Mouse (Mus musculus) thymus, postnatal 14 days (tissue): ENCODE measurements around the gene Cab39.
"Not testable (repeated sequence)": the region's sequence is repeated elsewhere in the genome, so short reads cannot be mapped to it uniquely, and the experiment has no call there.

ENCODE experiments used
- DNase-seq: peaks from one replicate; pipeline ENCODE4 v3.0.0; 2021

The Cab39 gene

DNA sequence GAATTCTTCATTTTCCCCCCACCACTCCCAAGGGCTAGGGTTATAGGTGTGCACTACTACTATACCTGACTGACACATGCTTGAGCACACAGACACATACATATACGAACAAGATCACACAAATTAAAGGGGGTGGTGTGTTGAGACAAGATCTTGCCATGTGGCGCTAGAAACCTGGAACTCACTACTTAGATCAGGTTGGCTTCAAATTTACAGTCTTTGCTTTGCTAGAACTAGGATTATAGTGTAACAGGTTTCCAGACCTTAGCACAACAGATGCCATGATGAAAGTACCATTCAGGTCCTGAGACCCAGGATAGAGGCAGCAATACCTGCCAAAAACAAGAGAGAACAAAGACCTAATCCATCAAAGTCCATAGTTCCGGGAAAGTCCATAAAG is 1.8 kb upstream of the Cab39 start:
- DNase-seq, result no peak

DNA sequence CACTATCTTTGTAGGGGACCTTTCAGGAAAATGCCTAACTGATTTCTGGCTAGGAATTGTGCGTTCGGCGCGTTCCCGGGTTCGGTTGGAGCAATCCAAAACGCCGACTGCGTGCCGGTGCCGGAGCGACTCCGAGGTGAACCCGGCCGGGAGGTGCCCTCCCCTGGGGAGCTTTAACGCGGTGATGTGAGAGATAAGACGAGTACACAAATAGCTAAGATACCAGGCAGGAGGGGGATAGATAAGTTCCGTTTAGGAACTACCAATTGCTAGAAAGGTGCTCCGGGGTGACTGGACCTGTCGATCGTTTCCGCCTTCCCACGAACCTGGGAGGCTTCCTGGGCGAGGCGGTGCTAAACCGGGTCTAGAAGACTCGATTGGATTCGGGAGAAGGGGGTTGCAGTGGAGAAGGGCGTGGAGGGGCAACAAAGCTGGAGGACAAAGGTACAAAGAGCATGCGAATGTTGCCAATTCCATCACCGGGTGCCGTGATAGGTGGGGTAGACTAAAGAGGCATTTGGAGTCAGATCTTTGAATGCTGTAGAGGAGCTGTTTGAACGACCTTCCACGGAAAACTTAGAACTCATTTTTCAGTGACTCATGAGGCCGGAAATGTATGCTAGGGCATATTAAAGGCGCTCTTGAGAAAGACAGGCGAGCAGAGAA is 998 bp downstream of the Cab39 start:
- DNase-seq, result peak; percentile 56

DNA sequence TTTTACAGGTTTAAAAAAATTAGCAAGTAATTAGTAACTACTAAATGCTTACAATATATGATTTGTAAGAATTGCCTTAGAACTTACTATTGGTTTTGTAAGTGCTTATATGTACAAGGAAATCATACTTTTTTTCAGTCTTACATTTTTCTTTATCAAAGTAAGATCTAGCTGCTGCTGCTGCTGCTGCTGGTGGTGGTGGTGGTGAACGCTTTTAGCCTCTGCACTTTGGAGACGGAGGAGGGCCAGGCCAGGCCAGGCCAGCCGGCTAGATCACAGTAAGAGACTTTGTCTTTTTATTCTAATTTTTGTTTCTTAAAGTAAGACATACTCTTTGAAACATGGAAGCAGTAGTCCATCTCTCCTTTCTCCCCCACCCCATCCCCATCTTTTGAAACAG is 2.0 kb downstream of the Cab39 start:
- no peak for DNase-seq

DNA sequence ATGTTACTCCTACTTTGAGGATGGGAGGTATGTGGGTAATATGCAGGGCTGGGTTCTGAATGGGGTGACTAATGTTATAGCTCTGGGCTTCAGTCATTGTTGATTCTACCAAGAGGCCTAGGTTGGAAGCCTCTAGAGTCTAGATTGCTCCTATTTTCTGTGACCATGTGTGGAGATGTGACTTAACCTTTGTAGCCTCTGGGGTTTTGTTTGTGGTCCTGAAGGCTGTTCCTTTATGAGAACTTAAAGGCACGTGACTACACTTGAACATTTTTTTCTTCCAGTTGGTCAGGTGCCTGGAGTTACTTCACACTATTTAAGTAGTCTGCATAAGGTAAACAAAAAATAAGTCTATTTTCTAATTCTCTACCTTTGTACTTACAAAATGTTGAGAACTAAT is 6.5 kb downstream of the Cab39 start:
- DNase-seq, result no peak

DNA sequence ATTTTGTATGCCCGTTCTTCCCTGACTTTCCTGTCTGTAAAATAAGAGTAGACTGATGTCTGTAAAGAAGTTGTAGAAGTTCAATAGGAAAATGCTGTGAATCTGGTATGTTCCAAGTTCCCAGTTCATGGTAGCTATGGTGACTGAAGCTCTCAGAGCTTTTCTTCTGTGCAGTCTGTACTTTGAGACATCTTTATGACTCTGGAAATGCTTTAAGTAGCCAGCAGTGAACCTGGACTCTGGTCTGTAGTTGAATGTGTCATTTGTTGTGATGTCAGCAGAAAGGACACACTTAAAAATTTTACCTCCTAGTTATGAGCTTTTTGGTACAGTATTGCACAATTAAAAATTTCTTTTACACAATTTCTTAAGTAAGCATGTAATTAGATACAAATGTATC is 9.3 kb downstream of the Cab39 start:
- no peak for DNase-seq

DNA sequence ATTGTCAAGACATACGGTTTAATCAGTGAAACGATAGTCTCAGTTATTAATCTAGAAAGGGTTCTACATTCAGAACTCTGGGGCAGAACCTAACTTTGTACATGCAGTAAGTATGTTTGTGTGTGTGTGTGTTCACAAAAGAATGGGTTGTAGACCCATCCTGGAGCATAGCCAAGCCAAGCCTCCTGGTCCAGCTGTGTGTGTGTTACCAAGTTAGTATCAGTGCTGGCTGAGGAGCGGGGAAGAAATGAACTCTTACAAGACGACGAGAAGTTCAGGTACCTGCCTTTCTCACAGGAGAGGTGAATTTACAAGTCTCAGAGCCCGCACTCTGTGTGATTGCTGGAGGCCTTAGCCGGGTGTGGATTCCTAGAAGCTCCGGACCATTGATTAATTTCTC is 11.3 kb downstream of the Cab39 start:
- no peak for DNase-seq

DNA sequence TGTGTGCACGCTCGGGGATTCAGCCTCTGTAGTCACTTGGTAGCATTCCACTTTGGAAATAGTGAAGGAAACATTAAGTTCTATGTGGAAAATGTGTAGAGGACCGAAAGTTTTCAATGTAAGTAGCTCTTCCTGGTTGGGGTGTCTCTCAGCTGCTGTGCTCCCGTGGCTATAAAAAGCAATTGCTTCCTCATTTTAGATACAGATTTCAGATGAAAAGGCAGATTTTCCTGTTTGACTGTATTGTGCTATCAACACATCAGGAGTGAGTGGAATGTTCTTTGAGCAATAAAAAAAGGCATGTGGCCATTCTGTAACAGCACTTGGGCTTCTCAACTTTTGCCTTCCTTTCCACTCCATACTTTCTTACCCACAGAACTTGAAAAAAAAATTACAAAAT is 16.0 kb downstream of the Cab39 start:
- no peak for DNase-seq

DNA sequence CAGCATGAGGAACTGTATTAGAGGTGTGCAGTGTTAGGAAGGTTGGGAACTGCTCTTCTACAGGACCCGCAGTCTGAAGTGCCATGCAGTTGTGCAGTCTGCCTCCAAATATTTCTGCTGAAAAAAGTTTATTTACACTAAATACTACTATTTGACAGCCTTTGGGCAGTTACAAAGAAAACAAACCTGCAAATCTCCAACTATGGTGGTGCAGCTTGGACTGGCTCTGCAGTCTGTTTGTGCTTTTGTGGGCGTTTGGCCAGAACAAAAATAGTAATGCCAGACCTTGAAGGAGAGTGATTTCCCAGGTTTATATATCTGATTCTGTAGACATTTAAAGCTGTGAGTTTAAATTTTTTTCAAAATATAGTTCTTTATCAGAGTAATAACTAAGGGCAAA is 17.1 kb downstream of the Cab39 start:
- DNase-seq, result no peak

DNA sequence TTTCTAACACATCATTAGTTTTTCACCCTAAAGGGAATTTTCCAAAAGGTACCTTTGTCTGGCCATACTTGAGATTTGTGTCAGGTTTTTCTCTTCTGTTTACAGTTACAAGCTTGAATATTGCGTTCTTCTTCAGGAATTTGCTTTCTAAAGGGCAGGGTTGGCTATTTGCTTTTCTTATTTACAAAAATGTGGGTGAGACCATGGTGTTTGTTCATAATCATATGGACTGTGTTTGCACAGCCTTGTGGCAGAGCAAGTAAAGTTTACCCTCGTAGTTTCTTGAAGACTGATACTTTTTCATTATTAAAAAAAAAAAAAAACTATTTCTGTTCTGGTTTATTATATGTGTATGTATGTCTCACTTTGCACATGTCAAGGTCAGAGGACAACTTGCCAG is 17.5 kb downstream of the Cab39 start:
- no peak for DNase-seq

DNA sequence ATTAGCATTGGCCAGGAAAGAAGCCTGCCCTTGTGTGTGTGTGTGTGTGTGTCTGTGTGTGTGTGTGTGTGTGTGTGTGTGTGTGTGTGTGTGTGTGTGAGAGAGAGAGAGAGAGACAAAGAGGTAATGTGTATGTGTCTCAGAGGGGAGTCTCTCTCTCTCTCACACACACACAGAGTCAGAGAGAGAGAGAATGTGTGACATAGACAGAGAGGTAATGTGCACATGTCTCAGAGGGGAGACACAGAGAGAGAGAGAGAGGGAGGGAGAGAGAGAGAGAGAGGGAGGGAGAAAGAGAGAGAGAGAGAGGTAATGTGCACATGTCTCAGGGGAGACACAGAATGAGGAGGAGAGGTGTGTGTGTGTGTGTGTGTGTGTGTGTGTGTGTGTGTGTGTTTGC is 21.0 kb downstream of the Cab39 start:
- DNase-seq, result not testable (repeated sequence)

DNA sequence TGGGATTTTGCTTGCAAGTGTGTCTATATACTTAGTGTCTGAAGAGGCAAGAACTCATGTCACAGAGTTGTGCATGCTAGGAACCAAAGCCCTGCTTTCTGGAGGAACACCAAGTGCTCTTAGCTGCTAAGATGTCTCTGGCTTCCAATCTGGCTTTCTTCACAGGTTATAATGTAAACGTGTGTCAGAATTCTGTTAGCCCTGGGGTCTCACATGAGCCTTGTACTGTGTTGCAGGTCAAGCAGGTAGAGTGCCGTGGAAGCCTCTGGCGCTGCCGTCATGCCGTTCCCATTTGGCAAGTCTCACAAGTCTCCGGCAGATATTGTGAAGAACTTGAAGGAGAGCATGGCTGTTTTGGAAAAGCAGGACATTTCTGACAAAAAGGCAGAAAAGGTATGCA is 24.9 kb downstream of the Cab39 start:
- DNase-seq, result no peak

DNA sequence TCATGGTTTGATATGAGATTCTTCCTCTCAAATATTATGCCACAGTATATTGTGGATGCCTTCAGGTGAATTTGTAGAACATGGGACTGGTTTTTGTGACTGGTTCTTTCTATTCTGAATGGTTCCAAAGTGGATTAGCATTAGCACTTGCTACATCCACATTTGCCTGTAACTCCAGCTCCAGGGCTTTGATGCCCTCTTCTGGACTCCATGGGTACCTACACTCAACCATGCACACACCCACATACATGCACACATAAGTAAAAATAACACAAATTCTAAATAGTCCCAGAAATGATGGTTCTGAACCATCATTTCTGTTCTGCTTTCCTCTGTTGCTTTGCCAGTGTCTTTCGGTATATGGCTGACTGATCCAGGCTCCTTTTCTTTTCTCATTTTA is 26.5 kb downstream of the Cab39 start:
- no peak for DNase-seq

DNA sequence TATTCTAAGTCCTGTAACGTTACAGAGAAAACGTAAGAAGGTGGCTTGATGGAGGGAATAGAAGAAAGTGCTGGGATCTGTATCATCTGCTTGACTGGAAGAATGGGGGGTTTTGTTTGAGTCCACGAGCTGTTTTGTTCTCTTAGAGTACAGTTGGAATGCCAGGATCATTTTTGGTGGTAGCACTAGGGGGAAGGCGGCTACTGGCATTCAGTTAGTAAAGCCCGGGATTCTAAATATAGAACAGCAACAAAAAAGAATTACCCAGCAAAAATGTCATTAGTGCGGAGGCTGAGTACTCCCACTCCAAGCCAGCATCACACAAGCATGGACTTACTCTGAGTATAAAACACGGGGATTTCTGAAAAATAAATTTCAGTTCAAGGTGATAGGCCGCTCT is 29.0 kb downstream of the Cab39 start:
- DNase-seq, result no peak

DNA sequence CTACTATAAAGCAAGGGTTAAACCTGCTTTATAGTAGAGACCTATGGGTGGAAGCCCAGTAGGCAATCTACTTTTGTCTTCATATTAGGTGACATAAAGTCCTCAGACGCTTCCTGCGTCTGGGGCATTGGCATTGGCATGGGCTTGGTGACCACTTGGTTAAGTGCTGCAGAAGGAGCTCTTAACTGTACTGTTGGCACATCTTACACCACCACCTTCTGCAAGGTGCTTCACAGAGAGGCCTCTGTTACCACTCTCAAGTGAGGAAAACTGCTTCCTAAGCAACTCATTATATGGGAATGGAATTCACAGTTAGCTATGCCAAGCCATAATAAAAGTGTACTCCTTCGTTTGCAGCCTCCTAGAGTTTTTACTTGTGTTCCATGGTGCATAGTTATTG is 31.7 kb downstream of the Cab39 start:
- no peak for DNase-seq

DNA sequence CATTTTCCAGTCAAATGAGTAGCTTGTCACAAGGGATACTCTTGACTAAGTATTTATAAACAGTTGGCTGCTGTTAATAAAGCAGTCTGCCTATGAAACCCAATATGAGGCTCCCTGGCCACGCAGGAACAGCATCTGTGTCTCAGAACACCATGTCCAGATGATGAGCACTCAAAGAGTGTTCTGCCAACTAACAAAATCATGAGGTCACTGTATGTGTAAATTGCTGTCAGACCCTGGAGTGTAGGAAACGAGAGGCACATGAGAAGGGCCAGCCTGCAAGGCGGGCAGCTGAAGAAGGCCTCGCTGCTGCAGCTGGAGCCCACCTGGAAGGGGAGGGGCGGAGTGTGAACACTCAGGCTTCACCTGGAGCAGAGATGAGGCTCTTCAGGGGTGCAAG is 33.9 kb downstream of the Cab39 start:
- no peak for DNase-seq

DNA sequence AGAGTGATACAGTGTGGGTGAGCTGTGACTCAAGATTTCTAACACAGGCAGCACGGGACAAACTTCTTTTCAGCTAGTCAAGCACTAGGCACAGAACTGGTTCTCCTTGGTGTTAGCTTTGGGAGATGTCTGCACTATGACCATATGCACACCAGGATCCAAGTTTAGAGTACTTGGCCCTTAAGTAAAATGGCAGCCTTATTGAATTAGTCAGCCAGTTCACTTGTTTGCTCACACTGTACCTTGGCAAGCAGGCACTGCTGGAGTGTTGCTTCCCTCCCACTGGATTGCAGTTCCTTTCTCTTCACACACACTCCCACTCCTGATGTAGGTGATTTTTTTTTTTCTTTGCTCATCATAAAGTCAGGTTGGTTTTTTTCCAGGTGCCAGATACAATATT is 35.8 kb downstream of the Cab39 start:
- no peak for DNase-seq

DNA sequence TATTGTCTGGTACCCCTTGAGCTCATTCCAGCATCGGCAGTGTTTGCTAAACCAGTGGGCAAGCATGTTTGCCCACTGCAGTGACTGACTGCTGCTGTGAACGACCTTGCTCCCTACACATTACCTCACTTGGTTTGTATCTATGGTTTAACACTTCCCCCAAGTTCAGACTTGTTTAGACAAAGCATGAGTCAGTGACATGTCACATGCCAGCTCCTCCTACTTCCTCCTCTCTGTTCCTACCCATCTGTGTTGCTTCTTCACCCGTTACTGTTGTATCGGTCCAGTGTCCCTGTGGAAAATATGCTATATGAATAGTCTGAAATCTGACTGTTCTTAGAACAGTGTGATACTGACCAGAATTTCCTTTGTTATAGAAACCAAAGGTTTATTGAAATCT is 44.8 kb downstream of the Cab39 start:
- no peak for DNase-seq

DNA sequence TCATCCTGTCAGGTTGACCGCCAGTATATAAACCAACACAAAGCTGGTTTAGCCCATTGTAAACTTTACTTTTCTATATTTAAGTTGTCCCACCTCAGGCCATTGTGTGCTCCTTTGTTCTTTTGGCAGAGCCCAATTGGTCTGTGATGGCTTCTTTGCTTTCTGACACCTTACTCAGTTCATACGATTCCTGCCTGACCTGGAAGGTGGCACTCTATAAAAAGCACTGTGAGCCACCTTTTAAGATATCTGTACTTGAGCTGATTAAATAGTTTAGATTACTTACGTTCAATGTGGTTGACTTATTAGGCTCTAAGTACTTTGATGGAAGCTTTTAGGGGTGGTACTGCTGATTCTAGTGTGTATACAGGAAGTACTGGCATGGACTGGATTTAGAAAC is 46.1 kb downstream of the Cab39 start:
- no peak for DNase-seq

DNA sequence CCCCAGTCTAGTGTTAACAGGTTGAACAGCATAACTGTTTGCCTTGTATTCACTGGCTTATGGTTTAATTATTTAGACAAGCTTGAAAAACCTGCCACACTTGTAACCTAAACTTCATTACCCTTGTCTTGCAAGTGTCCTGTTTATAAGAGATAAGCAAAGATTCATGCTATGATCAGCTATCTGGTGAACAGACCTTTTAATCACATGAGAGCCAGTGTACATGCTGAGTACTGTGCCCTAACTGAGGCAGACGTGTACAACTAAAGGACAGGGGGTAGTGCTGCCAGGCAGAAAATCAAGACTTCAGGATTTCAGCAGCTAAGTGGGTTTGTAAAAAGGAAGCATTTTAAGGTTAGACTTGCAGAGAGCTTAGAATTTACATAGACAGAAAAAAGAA is 46.5 kb downstream of the Cab39 start:
- DNase-seq, result no peak

DNA sequence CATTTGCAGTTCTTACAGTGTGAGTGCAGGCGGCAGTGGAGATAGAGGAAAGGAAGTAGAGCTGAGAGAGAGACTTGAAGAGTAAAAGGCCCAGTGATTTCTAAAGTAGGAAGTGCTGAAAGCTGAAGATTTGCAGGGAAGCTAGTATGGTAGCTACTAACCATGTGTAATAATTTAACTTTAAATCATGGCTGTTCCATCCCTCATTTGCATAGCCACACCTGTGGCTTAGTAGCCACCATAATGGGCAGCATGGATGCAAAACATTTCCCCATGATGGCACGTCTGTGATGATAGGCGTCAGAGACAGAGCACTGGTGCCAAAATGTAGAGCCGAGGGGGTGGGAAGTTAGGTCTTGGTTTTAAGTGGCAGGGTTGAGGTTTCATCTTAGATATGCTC is 47.2 kb downstream of the Cab39 start:
- DNase-seq, result no peak

DNA sequence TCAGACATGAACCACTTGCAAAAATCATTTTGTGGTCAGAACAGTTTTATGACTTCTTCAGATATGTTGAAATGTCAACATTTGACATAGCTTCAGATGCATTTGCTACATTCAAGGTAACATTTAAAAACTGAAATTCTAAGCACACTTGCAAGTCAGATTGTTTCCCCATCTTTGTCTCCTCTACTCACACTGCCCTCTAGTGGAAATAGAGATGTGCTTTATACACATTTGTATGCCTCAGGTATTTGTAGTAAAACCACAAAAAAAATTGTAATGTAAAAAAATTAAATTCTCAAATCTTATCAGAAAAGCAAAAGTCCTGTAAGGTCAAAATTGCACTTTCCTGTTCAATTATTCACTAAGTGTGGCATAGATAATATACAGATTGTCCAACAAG is 49.0 kb downstream of the Cab39 start:
- DNase-seq, result no peak

DNA sequence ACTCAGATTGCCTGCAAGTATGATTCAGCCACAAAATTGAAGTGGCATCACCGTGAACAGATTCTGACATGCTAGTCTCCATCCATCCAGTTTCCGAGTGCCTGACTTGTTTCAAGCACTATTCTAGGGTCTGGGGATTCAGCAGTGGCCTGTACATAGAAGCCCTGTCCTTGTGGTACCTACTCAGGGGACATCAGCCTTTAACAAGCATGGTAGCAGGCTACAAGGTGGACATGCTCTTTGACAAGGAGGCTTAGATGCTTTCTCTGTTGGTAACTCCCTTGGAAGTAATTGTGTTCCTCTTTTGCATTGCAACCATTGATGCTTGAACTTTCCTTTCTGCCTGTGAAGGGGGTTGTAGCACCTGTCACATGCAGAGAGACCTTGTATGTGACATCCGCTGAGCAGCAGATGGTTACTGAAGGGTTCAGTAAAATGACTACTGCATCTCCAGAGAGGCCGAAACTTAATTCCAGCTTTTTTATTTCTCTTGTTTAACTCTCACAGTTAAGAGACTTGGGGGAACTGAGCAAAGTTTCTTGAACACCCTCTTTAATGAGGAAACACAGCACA is 50.1 kb downstream of the Cab39 start:
- DNase-seq, result no peak

DNA sequence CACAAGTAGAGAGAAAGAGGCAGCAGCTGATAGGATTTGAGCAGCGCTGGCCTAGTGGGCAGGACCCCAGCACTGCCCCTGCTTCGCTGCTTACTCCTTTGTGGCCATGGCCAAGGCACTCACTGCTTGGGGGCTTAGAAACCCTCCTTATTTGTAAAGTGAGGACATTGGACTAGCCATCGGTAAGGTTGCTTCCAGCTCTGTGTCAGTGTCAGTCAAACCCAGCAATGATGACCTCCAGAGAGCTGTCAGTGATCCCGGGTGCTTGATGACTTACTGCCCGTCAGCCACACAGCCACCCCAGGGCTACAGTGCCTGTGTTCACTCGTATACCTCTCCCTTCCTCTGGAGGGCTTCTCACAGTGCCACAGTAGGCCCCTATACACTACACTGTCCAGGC is 51.7 kb downstream of the Cab39 start:
- DNase-seq, result no peak

DNA sequence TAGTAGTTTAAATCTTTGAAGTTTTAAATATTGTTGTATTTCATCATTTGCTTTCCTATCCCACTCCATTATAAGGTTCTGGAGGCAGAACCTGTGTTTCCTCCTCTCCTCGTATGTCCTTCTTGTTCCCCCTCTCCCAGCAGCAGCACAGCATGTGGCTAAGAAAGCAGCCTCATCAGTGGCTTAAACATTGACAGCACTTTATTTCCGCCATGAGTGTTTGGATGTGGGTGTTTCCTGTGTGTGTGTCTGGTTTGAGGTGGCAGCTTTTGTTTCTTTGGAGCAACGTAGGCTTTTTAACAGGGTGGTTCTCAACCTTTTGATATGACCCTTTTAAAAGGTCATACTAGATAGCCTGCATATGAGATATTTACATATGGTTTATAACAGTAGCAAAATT is 52.2 kb downstream of the Cab39 start:
- no peak for DNase-seq

DNA sequence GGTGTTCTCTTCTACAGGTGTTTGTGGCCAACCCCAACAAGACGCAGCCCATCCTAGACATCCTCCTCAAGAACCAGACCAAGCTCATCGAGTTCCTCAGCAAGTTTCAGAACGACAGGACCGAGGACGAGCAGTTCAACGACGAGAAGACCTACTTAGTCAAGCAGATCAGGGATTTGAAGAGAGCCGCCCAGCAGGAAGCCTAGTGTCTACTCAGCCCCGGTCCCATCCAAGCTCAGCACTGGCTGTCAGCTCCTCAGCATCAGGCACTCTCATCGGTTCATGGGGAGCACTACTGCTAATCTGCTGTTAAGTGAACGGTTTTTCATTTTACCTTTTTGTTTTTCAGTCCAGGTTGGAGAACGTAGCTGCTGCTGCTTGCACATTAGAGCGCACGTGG is 55.8 kb downstream of the Cab39 start:
- no peak for DNase-seq

DNA sequence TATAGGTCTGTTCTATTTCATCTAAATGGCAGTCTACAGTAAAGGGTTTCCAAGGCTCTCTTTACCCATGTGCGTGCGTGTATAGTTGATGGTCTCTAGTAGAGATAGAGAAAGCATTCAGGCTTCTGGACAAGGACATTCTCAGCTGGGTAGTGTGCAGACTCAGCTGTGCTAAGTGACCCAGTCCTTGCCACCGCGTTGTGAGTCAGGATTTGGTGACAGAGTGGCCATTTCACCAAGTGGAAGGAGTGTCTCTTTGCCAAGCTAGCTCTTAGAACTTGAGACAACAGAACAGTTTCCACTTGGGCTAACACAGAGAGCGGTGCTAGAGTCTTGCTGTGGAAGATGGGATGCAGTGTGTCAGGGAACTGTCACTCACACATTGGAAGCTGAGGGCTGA is 57.6 kb downstream of the Cab39 start:
- DNase-seq, result no peak
